Mouse (Mus musculus): ENCODE results near the gene Chn1.
"Not testable (repeated sequence)": the region's sequence is repeated elsewhere in the genome, so short reads cannot be mapped to it uniquely, and the experiment has no call there.

Chn1 gene

DNA sequence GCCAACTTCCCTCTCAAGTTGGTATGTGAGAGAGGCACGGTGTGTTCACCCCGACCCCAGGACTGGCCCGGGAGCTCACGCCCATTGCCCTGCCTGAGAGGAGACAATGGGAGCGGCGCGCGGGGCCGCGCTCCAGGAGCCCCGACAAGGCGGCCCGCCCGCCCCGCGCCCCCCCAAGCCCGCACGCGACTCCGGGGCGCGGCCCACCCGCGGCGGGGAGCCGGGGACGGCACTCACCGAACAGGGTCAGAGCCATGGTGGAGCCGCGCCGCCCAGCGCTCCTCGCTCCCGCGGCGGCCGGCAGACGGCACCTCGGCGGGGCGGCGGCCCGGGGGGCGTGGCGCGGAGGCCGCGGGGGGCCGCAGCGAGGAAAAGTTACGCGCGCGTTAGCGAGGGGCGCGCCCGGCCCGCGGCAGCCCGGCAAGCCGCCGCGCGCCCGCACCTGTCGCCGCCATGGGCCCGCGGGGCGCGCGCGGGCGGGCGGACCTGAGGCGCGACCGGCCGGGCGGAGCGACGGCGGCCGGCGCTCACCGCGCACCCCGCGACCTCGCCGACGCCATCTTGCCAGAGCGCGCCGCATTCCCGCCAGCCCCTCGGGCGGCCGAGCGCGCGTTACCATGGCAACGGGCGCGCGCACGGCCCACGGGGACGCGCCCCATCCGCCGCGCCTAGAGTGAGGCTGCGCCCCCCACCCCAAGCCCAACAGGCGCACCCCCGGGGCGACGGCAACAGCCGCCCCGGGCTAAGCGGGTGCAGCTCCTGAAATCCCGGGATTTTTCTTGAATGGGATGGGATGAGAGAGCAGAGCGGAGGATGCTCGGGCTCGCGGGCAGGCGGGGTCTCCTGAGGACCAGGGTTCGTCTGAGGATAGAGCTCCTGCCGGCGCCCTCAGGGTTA lies at the start of gene Chn1:
Gene Chn1 (minus strand): TSS at position 561 of the 897 bp plus-strand sequence.
- POLR2A ChIA-PET, result interaction anchor here (0.5 to 2.3 kb wide), 30 partner anchors 9 to 641 kb away, joined by 3 to 14 read pairs (median 3); partner anchors contain the start of genes Atf2 (in 1 of the 4) and Gpr155 (in 1 of the 4)
- CTCF ChIA-PET, result interaction anchor here (0.5 to 1.8 kb wide), 8 partner anchors 15 to 224 kb away, joined by 3 to 16 read pairs (median 4); no protein-coding TSS in a partner anchor

- ChIA-PET CTCF (interaction anchor here in 2 of 4 experiments (0.7 to 1.2 kb wide), 4 partner anchors 10 to 252 kb away, joined by 3 to 5 read pairs (median 3); no protein-coding TSS in a partner anchor), POLR2A (interaction anchor here in 1 of 4 experiments (0.8 to 1.1 kb wide), 2 partner anchors 10 to 43 kb away, joined by 3 read pairs; partner anchors contain the start of gene Chn1)
Observed at GRCm38 (mm10) chr2:73818742-73819141, 43.6 kb upstream of the Chn1 start.

- ChIA-PET CTCF (interaction anchor here (0.6 to 1.4 kb wide), 14 partner anchors 9 to 879 kb away, joined by 3 to 9 read pairs (median 4); no protein-coding TSS in a partner anchor), POLR2A (interaction anchor here in 3 of 4 experiments (0.6 to 2.1 kb wide), 15 partner anchors 9 to 246 kb away, joined by 3 to 10 read pairs (median 3); partner anchors contain the start of gene Chn1 (in 1 of the 3))
Observed at GRCm38 (mm10) chr2:73807609-73808008, 32.5 kb upstream of the Chn1 start.

DNA sequence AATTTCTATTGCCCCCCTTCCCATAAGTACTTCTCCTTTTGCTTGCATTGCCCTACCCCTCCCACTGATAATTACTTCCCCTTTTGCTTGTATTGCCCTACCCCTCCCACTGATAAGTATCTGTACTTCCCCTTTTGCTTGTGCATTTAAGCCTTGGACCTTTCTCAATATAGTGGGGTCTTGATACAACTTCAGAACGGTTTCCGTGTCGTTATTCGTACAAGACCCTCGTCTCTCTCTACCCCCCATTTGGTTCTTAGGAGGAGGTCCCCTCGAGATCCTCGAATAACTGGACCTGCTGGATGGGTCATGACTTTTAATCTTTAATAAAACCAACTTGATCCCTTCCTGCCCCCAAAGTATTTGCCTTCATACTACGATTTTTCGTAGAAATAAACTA lies 25.0 kb upstream of the Chn1 start:
- CTCF ChIA-PET, result interaction anchor here in 1 of 4 experiments (1.1 kb wide), 1 partner anchor 8 kb away, joined by 3 read pairs; no protein-coding TSS in a partner anchor
- POLR2A ChIA-PET, result not testable (repeated sequence)

GRCm38 (mm10) chr2:73798786-73799185 lies 23.6 kb upstream of the Chn1 start:
- ChIA-PET POLR2A (interaction anchor here (0.5 to 1.7 kb wide), 14 partner anchors 9 to 874 kb away, joined by 3 to 6 read pairs (median 3); no protein-coding TSS in a partner anchor), CTCF (interaction anchor here in 3 of 4 experiments (0.5 to 1.4 kb wide), 7 partner anchors 9 to 227 kb away, joined by 3 to 8 read pairs (median 3); no protein-coding TSS in a partner anchor)

GRCm38 (mm10) chr2:73798136-73798535 lies 23.0 kb upstream of the Chn1 start:
- ChIA-PET CTCF (interaction anchor here in 3 of 4 experiments (0.5 to 1.4 kb wide), 5 partner anchors 9 to 1805 kb away, joined by 3 to 8 read pairs (median 4); no protein-coding TSS in a partner anchor), POLR2A (interaction anchor here in 2 of 4 experiments (0.6 to 1.7 kb wide), 5 partner anchors 10 to 238 kb away, joined by 3 to 6 read pairs (median 3); no protein-coding TSS in a partner anchor)

- ChIA-PET POLR2A (interaction anchor here in 3 of 4 experiments (0.7 to 7.1 kb wide), 20 partner anchors 10 to 231 kb away, joined by 3 to 41 read pairs (median 5); partner anchors contain the start of genes Chn1 (in 3 of the 3) and Atp5g3 (in 1 of the 3)), CTCF (interaction anchor here (0.7 to 2.0 kb wide), 13 partner anchors 9 to 241 kb away, joined by 3 to 6 read pairs (median 3); partner anchors contain the start of gene Chn1 (in 1 of the 4))
Observed at GRCm38 (mm10) chr2:73791846-73792630, 16.9 kb upstream of the Chn1 start.

GRCm38 (mm10) chr2:73790332-73790731 lies 15.2 kb upstream of the Chn1 start:
- ChIA-PET POLR2A (interaction anchor here in 2 of 4 experiments (0.6 to 7.1 kb wide), 4 partner anchors 9 to 196 kb away, joined by 3 to 41 read pairs (median 4); no protein-coding TSS in a partner anchor), CTCF (interaction anchor here in 2 of 4 experiments (0.7 to 2.0 kb wide), 3 partner anchors 15 to 318 kb away, joined by 3 to 6 read pairs (median 4); partner anchors contain the start of gene Chn1 (in 1 of the 2))

DNA sequence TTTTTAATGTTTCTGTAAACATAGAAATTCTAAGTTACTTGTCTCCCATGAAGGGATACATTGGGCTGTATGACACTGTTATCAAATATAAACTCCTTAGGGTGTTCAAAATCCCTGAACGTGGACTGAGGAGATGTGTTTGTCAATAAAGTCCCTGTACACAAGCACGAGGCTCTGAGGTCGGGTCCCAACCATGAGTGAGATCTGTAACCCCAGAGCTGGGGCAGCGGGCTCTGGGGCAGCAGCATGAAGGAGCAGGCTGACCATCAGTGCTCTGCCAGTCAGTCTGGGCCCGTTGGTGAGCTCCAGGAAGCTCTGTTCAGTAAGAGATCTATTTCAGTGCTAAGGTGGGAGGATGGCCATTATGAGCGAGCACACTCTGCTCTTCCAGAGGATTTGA lies 13.2 kb upstream of the Chn1 start:
- ChIA-PET POLR2A (interaction anchor here in 1 of 4 experiments (1.2 to 7.1 kb wide), 2 partner anchors 11 to 16 kb away, joined by 3 to 41 read pairs; no protein-coding TSS in a partner anchor), CTCF (no interaction called here)

- CTCF ChIA-PET, result interaction anchor here in 1 of 4 experiments (0.8 kb wide), 1 partner anchor 210 kb away, joined by 3 read pairs; no protein-coding TSS in a partner anchor
- POLR2A ChIA-PET, result interaction anchor here in 1 of 4 experiments (0.8 to 1.3 kb wide), 8 partner anchors 10 to 210 kb away, joined by 3 to 10 read pairs (median 4); no protein-coding TSS in a partner anchor
Observed at GRCm38 (mm10) chr2:73782371-73782905, 7.3 kb upstream of the Chn1 start.

DNA sequence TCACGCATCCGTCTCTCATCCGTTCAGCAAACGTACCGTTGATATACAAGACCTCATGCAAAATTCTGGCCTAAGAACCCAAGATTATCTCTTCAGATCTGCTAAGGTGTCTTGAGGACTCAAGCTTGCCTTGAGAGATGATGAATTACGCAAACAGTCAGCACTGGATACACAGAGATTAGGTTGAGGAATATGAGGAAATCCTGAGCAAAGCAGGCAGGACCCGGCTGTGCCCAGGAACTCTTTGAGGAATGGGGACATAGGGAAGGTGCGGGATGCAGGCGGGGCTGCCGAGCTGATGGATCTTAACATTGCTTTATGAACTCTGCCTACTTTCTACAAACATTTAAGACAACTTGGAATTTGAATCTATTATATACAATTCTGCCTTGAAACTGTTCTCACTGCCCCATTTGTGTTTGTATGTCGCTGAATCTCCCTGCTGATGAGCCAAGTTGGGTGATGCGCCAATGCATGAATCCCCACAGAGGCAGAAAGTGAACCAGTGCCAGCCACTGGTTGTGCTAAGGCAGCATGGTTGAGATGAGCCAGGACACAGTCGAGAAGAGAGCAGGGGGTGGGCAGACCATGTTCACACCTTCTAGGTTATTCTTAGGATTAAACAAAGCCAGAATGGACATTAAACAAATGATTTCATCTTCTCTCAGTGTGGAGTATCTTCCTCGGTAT lies 5.3 kb upstream of the Chn1 start:
- CTCF ChIA-PET, result no interaction called here
- POLR2A ChIA-PET, result no interaction called here

GRCm38 (mm10) chr2:73779796-73780195 lies 4.7 kb upstream of the Chn1 start:
- ChIA-PET POLR2A (no interaction called here), CTCF (no interaction called here)

DNA sequence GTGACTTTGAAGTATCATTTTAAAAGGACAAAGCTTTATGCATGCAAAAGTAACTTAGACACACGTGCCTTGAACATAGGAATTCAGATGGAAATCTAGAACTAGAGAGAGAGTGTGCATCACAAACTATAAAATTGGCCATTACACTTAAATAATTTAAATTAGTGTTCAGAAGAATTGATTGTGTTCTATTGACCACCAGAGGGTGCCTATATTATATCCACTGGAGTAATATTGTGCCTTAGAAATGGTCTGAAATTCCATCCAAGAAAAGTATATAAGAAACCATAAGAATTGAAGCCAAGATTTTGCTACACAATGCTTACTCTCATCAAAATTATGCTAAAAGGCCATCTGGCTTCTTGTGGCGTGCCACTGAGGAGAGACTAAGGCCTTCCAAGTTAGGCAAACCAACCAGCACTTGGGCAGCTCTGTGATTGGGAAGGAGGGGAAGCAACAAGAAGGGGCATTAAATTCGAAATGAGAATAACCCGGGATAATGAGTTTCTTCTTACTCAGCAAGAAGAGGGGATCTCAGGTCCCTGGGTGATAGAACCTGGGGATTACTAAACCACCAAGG lies 4.0 kb upstream of the Chn1 start:
- CTCF ChIA-PET, result interaction anchor here in 2 of 4 experiments (0.6 to 1.1 kb wide), 2 partner anchors 10 to 213 kb away, joined by 4 to 5 read pairs; no protein-coding TSS in a partner anchor

DNA sequence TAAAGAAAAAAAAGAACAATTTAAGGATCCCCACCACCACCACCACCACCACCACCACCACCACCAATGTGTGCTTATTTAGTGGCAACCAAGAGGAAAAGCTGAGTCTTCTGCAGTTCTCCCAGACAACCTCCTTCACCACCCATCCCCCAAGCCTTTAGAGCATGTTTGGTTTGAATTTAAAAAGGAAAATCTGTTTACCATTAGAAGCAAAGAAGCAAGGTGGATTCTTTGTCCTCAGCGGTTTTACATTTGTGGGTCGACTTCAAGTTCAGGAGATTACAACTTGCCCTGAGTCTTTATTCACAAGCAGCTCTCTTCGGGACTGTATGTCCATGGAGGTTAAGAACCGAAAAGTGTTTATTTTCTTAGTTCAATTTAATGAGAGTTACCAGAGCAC lies 1.8 kb upstream of the Chn1 start:
- POLR2A ChIA-PET, result interaction anchor here in 2 of 4 experiments (1.0 to 3.2 kb wide), 4 partner anchors 15 to 247 kb away, joined by 3 to 16 read pairs (median 4); no protein-coding TSS in a partner anchor

More for the DNA sequence above, 4.0 kb upstream of the Chn1 start:
- POLR2A ChIA-PET, result interaction anchor here in 2 of 4 experiments (0.6 to 3.2 kb wide), 4 partner anchors 12 to 173 kb away, joined by 3 to 16 read pairs (median 5); no protein-coding TSS in a partner anchor

DNA sequence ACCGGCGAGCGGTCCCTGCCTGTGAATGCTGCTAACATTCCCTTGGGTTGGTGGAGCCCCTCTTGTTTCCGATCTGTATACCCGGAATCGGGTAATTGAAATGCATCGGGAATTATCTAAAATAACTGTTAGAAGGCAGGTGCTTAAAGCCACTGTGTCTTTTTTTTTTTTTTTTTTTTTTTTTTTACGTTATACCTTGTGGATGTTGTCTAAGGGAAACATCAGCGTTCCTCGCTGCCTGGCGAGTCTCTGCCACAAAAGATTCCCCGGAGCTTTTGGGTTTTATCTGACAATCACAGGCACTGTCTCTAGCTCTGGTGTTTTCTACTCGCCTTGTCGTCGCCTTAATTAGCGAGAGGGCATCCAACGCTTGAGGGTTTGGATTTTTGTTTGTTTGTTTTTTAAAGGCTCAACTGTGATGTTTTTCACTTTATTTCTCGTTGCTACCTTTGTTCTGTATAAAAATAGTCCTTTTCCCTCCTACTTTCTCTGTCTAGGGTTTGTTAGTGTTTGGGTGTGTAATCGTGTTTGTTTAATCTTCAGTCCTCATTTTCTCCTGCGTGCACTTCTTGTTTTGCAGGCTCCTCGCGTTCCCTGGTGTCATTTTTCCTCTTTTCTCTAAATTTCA lies 651 bp upstream of the Chn1 start:
- POLR2A ChIA-PET, result interaction anchor here (0.5 to 3.2 kb wide), 34 partner anchors 9 to 708 kb away, joined by 3 to 16 read pairs (median 3); partner anchors contain the start of genes Atf2 (in 1 of the 4) and Gpr155 (in 1 of the 4)
- CTCF ChIA-PET, result interaction anchor here (0.6 to 1.8 kb wide), 7 partner anchors 14 to 191 kb away, joined by 3 to 16 read pairs (median 4); no protein-coding TSS in a partner anchor

More for the DNA sequence above, 1.8 kb upstream of the Chn1 start:
- CTCF ChIA-PET, result interaction anchor here in 1 of 4 experiments (1.5 kb wide), 1 partner anchor 16 kb away, joined by 3 read pairs; no protein-coding TSS in a partner anchor

GRCm38 (mm10) chr2:73772945-73773344 lies 2.2 kb downstream of the Chn1 start:
- CTCF ChIA-PET, result interaction anchor here in 2 of 4 experiments (1.0 to 1.5 kb wide), 3 partner anchors 188 to 206 kb away, joined by 3 to 4 read pairs (median 4); no protein-coding TSS in a partner anchor
- POLR2A ChIA-PET, result interaction anchor here in 2 of 4 experiments (0.6 to 1.3 kb wide), 6 partner anchors 13 to 212 kb away, joined by 3 to 4 read pairs (median 4); no protein-coding TSS in a partner anchor

All from embryonic stem cell, embryonic (primary cell).